Mouse (Mus musculus): ENCODE data around the gene Pbx1.
A peak's percentile ranks its signal among the peaks of the same experiment; 100 is the strongest.

Gene Pbx1

DNA sequence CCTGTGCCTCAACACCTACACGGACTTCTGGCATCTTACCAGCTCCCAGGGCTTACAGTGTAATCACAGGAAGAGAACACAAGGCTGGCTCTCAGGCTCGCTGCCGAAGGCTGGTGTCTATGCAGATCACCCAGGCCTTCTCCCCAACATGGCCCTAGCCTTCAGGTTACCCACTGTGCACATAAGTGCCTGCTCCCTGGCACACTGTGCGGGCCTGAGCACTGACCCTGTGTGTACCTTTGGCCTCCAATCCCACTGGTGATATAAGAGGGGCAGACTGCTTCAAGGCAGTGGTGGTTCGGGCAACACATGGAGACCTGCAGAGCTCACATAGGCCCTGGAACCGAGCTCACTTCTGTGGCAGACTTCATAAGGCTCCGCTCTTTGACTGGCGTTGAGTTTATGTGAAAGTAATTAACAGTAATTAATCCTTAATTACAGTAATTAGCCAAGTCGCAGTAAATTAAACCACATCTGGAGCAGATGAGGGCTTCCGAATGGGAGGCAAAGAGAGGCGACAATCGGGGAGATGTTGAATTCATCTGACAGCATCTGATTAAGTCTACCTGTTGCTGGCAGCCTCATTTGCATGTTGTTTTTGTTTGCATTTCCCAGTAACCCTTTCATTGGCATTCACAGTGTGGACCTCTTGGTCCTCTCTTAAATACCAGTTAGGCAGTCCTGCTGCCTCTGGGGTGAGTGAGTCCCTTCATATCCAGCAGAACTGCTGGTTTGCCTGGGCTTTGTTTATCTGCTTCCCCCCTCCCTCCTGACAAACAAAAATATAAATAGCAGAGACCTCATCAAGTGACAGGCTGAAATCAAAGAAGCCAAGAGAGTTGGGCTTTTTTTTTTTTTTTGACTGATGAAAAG lies 163.1 kb downstream of the Pbx1 start:
- DNase-seq (ENCODE audit: low spot score in 2 of 2): no peak

DNA sequence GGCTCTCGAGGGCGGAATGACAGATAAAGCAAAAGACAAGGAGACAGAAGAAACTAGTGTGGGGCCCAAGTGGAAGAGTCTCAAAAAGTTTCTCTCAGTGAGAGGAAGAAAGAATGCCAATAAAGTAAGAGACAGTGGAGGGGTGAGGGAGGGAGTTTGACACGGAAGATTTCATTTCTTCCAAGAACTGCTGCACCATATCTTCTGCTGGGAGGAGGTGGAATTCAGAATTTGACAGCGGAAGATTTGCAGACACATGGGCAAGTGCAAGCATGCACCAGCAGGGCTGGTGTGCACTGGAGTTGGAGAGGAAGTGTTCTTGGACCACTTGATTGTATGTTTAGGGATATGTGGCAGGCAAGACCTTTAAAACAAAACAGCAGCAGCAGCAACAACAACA lies 163.8 kb downstream of the Pbx1 start:
- DNase-seq (ENCODE audit: low spot score in 2 of 2): no peak

DNA sequence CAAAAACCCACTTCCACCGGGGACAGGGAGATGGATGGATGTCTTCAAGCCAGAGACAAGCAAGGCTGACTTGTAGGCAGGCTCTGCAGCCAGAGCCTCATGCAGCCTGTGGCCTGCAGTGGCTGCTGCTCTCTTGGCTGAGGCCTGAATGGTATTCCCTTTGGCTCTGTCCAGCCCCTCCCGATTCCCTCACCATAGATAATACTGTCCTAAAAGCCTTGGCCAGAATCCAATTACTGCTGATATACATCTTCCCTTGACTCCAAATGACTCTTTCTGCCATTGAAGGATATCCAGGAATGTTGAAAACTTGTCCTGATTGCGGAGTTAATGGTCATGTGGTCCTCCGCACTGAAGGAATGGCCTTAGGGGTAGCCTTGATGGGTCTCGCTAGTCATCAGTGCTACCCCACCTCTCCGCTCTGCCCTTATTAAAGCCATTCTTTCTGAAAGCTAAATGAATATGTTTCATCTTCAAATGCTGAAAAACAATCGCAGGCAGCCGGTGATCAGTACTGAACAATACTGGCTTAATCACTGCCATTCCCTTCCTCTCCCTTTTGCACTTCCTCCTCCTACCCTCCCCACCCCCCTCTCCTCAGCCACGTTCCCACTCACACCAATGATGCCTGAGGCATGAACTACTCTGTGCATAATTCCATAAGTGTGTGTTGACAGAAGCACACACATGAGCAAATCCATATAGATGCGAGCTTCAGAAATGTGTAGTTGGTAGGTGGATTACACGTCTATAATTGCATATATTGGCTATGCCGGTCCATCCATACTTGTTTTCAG lies 166.3 kb downstream of the Pbx1 start:
- no peak for DNase-seq (ENCODE audit: low spot score in 2 of 2)

DNA sequence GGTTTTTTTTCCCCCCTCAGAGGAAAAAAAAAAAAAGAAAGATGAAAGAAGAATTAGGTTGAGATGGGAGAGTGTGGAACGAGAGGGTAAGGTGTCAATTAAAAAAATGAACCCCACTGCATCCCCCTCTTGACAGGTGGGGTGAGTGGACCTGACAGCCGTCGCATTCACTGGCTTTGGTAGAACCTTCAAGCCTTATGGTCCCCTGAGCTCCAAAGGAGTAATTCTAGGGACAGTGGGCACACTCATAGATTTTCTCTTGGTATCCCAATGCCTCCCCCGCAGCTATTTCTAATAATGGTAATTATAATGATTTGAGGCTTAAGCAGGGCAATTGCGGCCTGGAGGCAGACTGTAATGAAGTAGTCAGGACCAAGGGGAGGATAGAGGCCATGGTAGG lies 167.0 kb downstream of the Pbx1 start:
- DNase-seq (ENCODE audit: low spot score in 2 of 2): no peak

DNA sequence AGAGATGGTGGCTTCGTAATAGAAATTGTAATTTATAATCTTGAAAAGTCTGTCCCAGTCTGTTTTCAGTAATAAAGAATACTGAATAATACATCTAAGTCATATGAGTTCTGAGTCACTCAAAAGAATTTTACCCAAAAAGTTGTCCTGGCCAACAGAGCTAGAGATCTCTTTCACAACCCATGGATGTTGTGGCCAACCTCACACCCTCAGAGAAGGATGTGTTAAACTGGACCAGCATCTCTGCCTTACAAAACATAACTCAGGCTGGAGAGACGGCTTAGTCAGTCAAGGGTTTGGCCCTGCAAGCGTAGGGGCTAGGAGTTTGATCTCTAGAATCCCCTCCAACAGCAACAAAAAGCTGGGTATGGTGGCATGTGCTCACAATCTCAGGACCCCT lies 171.7 kb downstream of the Pbx1 start:
- DNase-seq (ENCODE audit: low spot score in 2 of 2): no peak

DNA sequence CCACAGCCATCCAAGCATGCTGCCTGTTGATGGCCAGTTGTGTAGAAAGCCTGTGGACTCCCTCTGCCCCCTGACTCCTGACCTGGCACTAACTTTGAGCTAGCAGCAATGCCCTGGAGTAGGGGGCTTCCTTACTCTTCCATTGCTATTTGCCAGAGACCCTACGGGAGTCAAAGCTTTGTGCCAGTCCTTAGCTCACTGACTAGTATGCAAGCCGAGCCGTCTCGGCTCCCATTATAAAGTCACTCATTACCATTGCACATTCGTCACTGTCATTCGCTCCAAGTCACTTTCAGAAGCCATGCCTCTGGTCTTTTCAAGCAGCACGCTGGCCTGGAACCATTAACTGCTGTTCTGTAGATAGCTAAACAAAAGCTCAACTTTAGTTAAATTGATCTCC lies 173.2 kb downstream of the Pbx1 start:
- DNase-seq (ENCODE audit: low spot score in 2 of 2): no peak

DNA sequence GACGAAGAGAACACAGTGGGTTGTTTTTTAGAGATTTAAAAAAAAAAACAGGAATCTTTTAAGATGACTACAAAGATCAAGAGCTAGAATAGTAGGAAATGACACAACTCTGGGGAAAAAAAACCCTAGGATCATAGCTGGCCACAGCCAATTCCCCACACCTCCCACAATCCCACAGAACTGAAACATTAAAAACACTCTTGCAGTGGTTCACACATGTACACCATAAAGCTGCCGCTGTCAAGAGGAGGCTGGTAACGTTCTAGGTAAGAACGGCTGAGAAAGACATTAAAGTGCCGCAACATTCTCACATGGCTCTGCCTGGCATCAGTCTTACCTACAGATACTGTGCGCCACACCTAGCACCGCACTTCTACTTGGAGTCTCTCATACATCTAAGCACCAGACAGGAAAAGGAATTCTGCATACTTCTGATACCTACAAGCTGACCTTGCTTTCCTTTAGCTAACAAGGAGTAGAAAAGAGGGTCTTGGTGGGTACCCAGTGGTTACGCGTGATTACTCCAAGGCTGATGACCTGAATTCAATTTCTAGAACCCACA lies 176.6 kb downstream of the Pbx1 start:
- DNase-seq (ENCODE audit: low spot score in 2 of 2): no peak

DNA sequence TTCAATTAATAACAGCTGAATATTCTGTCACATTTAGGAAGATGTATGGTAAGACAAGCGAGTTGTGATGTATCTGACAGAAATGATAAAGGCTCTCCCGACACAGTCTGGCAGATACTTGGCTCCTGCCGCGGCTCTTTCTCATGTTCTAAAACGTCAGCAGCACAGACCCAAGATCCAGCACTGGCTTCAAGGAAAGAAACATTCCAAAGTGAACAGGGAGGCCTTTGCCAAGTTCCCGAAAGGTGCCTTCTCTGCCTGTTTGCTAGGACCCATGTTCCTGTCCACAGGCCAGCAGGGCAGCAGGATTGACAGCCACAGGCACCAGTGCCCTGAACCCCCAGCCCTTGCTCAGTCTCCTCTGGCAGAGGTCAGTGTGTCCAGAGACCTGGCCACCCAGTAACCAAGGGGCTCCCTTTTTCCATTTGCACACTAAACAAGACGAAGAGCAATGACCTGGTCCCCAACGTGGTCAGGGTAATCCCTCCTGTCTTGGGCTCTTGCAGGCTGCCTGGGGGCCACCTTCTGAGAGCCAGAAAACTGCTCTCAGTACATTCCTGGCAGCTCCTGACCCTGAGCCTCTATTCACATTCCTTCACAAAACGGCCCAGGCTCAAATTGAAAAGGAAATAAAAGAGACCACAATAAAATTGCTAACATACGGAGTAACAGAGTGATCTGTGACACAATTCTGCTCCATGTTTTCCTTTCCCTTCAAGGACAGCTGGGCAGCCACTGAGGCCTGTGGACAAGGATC lies 184.9 kb downstream of the Pbx1 start:
- peak in 1 of 2 experiments; percentile 40 for DNase-seq (ENCODE audit: low spot score in 2 of 2)

DNA sequence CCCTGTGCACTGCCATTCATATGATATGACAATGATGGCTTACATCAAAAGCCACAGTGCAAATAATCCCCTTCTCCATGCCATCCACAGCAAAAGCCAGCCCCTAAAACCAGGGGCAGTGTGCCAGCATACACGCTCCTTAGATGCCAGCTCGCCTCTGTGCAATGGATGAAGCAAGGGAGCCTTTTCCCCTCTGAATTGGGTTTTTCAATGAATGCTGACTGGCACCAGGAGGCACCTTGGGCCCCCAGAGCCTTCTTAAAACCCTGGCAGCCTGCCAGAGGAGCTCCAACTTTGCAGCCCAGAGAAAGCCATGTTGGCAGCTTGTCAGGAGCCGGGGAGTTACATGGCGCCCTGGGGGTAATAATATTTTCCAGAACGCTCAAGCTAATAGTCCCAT lies 186.5 kb downstream of the Pbx1 start:
- peak in 1 of 2 experiments; percentile 47 for DNase-seq (ENCODE audit: low spot score in 2 of 2)

DNA sequence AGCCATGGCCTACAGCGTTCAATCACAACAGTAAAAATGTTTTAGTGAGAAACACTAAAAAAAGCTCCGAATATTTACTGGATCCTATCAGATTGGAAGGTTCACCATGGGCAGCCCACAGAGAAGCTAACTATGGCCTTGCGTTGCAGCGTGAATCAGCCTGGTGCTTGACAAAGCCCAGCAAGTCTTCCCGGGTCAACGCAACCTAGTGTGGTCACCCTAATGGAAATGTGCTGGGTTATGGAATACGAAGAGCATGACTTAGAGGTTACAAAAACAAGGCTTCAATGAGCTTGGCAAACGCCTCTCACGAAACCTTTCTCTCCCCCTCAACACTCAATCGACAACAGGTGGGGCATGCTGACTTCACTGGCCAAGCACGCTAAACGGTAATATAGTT lies 188.3 kb downstream of the Pbx1 start:
- no peak for DNase-seq (ENCODE audit: low spot score in 2 of 2)

DNA sequence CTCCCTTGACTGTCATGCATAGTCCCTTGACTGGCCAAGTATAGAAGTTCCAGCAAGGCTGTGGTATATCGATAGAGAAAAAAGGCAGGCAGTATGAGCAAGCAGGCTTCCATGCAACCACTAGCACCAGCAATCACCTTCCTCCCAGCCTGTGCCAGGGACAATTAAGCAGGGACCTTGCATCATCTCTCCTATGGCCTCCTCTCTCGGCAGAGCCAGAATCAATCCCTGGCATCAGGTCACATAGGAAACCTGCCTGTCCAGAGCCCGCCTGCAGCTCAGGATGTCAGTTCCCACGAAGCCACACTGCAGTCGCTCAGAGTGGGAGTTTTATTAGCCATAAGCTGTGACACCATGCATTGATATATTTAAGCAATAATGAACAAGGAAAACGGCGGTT lies 189.0 kb downstream of the Pbx1 start:
- no peak for DNase-seq (ENCODE audit: low spot score in 2 of 2)

DNA sequence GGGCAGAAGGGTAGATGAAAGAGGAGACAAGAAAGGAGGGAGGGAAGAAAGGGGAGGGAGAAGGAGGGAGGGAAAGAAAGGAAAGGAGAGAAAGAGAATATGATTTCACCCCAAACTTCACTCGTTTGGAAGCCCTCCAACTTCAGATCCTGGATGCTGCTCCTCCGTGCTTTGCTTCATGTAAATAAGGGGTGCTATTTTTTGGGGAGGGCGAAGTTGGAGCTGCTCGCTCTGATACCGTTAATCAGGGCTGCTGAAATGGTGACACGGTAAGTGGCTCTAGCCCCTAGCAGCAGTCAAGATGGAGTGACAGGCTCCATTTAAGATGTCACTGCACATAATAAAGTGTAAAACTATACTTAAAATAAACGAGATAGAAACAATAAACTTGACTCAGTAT lies 190.8 kb downstream of the Pbx1 start:
- DNase-seq (ENCODE audit: low spot score in 2 of 2): no peak

DNA sequence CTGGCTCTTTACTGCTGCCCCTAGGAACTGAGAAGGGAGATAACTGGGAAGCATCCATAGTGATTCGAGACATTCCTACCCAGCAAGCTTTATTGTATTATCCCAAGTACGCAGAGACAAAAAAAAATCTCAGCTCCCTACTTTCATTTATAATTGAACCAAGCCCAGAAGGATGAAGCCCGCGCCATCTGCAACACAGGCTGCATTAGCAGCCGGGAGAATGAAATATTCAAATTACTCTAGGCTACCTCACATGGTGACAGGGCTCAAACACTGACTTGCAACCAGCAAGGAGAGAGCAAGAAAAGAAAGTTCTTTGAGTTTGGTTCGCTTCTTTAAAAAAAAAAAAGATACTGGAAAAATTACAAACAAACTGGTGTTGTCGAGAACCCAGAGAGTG lies 191.2 kb downstream of the Pbx1 start:
- DNase-seq (ENCODE audit: low spot score in 2 of 2): no peak

DNA sequence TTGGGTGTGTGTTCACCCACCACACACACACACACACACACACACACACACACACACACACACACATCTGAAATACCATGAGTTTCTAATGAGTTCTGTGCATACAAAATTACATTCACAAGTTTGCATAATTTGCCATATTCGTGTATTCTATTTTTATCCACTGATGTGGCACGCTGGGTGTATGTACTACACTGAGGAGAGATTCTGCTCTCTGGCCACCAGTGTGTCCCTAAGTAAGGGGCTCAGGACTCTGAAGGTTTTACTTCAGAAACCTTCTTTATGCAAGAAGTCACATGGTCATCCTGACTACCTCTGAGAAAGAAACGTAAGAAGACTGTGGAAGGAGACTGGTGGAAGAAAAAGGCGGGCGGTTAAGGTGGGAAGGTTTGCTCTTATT lies 191.7 kb downstream of the Pbx1 start:
- DNase-seq (ENCODE audit: low spot score in 2 of 2): no peak

DNA sequence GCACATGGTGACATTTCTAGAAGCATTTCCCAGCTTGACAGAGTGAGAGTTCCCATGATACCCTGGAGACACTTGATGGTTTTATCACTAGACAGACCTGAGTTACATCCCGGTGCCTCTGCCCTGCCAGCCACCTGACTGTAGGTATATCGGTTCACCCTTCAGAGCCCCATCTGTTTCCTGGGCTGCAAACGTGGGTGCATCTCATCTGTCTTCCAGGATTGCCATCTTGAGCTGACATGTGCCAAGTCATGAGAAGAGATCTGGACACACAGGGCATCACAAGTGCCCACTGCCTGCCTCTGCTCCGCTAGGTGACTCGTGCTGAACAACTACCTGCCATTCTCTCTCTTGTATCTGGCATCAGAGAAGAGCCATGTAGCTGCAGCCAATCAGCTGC lies 196.0 kb downstream of the Pbx1 start:
- DNase-seq (ENCODE audit: low spot score in 2 of 2): no peak

DNA sequence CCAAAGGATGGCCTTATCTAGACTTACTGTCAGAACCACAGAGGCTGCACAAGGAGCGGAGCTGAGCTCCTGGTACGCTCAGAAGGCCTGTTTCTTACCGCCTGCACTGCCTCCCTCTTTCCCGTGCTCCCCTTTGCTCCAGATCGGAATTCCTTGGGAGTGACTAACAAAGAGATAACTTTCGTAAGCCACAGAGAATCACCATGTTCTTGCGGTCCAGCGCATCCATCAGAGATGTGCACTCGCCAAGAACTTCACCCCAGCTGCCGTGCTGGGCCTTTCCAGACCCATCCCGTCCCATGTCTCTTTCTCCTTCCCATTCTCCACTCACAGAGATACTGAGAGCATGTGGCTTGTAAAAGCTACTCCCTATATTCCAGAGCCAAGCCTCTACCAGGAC lies 197.7 kb downstream of the Pbx1 start:
- no peak for DNase-seq (ENCODE audit: low spot score in 2 of 2)

DNA sequence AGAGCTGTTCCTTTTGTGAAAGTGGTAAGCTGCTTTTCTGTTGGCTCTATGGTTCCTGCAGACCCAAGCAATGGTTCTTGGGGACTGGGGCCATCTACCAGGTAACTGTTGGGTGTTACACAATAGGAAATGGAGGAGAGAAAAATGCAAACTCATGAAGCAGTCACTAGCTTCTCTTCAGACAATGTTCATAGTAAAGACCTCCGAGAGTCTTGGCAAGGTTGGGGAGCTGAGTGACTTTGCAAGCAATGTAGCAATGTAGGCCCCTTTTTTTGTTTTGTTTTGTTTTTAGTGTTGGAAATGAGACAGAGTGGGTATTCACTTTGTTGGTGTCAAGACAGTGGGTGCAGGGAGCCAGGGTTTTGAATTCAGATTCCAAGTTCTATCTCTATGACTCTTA lies 198.9 kb downstream of the Pbx1 start:
- no peak for DNase-seq (ENCODE audit: low spot score in 2 of 2)

DNA sequence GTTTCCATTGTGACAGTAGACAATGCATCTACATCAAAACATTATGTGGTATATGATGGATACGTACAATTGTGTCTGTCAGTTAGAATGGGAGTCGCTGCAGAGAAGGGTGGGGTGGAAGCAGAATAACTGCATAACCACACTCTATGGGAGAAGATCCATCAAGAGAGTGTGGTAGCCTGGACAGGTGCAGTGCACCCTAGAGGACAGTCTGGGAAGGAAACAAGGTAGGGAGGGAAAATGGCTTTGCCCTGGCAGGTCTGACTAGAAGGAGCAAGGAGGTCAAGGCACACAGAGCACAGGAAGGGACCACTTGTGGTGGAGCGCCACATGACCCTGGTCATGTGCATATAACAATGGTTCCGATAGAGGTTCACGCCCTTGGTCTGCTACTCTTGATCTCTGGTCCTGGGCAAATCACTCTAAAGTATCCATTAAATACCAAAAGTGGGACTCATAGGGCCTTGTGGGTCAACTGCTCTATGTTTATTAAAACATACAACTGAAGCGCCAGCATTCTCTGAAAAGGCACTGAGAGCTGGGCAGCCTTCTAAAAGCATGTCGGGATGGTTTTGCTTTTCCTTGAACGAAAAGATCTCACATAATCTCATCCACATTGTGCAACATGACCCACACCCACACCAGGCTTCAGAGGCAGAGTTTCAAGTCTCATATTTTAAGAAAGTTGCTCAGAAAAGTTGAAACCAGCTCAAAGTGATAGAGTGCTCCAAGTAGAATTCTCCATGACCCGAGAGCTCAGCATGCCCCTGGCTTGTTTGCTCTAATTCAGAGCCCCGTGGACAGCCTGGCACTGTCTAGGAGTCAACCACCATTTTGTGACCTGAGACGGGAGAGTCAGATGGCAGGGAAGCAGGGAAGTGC lies 200.3 kb downstream of the Pbx1 start:
- no peak for DNase-seq (ENCODE audit: low spot score in 2 of 2)

DNA sequence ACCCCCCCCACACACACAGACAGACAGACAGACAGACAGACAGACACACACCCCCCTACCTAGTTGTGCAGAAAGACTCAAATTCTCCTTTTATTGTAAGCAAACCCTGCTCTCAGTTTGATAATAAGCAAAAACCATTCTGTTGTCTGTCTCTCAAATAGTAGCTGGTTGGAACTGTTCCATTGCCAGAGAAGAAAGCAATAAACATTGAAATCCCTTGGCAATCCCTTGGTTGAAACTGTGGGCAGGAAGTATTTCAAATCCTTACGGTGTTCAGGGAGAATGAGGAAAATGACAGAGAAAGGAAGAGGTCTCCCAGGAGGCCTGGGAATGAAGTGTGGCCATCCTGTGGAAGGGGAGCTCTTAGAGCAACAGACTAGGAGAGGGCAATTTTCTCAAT lies 201.2 kb downstream of the Pbx1 start:
- no peak for DNase-seq (ENCODE audit: low spot score in 2 of 2)

DNA sequence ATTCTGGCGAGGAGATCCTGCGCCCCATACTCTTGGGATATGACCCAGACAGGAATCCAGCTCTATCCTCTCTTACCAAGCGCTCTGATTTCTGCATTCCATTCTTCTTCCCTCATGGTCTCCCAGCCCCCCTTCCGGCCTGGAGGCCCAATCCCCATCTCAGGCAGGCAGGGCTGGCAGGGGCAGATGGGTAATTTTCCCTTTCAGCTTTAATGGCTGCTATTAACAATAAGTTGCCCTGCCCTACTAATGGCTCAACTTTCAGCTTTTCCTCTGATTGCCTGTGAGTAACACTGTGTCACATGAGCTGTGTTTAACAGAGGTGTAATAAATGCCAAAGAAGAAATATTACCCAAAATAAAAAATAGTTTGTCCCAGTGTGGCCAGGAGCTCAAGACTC lies 201.9 kb downstream of the Pbx1 start:
- no peak for DNase-seq (ENCODE audit: low spot score in 2 of 2)
